Mouse (Mus musculus) olfactory bulb, adult 2 months (tissue): ENCODE data around the gene Kmt5a.

Experiments used
- CTCF ChIP-seq: fragments of 200-500 bp; IDR thresholded peaks from 2 replicates; pipeline ENCODE4 v1.5.1; 2012; ENCODE audit warnings: low read depth, mild to moderate bottlenecking, low read length, moderate library complexity; ENCODE audit not compliant: insufficient read depth
- POLR2A ChIP-seq: fragments of 200-500 bp; IDR thresholded peaks from 2 replicates; pipeline ENCODE4 v1.6.1; 2012; ENCODE audit warnings: mild to moderate bottlenecking, low read depth, low read length, moderate library complexity; ENCODE audit not compliant: insufficient read depth

DNA sequence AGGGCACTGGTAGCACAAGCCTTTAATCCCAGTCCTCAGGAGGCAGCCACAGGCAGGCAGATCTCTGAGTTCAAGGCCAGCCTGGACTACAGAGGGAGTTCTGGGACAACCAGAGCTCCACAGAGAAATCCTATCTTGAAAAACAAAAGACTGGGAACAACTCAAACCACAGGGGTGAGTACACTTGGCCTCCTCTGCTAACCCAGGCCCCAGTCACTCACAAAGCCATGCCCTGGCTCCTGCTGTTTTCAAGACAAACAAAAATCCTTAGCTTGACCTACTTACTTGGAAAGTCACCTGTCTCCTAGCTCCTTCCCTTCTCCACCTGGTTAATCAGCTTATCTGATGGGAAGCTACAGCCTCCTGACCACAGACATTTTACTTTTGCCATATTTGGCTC, 25.2 kb downstream of the Kmt5a start:
- TF ChIP-seq CTCF (no peak), POLR2A (no peak)
